Mouse (Mus musculus): Measurements from ENCODE around the gene Plekha5. TPM values are rescaled to one million over a fixed set of nuclear protein-coding genes. Genes with fewer than 3 reads are reported as not detected.
"Not testable (repeated sequence)": the region's sequence is repeated elsewhere in the genome, so short reads cannot be mapped to it uniquely, and the experiment has no call there.

Plekha5 gene
- total and polyA plus RNA-seq, 3 experiments = 0.55 TPM; not detected in 2

- Histone ChIP-seq H3K4me1 (ENCODE audit: insufficient read depth, low read depth, low read length) (no peaks in the 10 kb centered on the region), H3K9me3 (replicated peaks) (peaks cover 40% of the 10 kb centered on the region), H3K27me3 (ENCODE audit: insufficient read depth, low read length) (no peaks in the 10 kb centered on the region), H3K4me3 (ENCODE audit: low read depth, low read length) (no peak overlapping the region; the same call in 1 of the 2 replicates), H3K36me3 (replicated peaks) (no peaks in the 10 kb centered on the region)
- no peak for TF ChIP-seq CTCF (IDR thresholded peaks at IDR 0.05; ENCODE audit: low read depth, low read length)
- no peak for TF ChIP-seq POLR2AphosphoS5 (IDR thresholded peaks at IDR 0.05; ENCODE audit: insufficient replicate concordance, low read depth, low read length)
- TF ChIP-seq GATA2 (IDR thresholded peaks at IDR 0.05; ENCODE audit: borderline replicate concordance, low read depth, low read length) = no peak
- TF ChIP-seq TAL1 (conservative IDR thresholded peaks at IDR 0.05; ENCODE audit: low read depth, low read length) = no peak
- no peak for TF ChIP-seq GATA1 (IDR thresholded peaks at IDR 0.05; ENCODE audit: borderline replicate concordance, low read length)
- ATAC-seq (ENCODE audit: extremely low read depth, insufficient number of reproducible peaks, low FRiP score, poor library complexity, severe bottlenecking) (no peak), DNase-seq (ENCODE audit: low spot score) (no peak)
Observed at GRCm38 (mm10) chr6:140519488-140520159, 95.8 kb downstream of the Plekha5 start.

GRCm38 (mm10) chr6:140520961-140521360, 97.1 kb downstream of the Plekha5 start:
- ATAC-seq (ENCODE audit: extremely low read depth, insufficient number of reproducible peaks, low FRiP score, poor library complexity, severe bottlenecking) (no peak), DNase-seq (ENCODE audit: low spot score) (no peak)
- Histone ChIP-seq H3K4me1 (ENCODE audit: insufficient read depth, low read depth, low read length) (no peaks in the 10 kb centered on the region), H3K9me3 (replicated peaks) (peaks cover 45% of the 10 kb centered on the region), H3K36me3 (replicated peaks) (no peaks in the 10 kb centered on the region), H3K27me3 (ENCODE audit: insufficient read depth, low read length) (no peaks in the 10 kb centered on the region), H3K4me3 (ENCODE audit: low read depth, low read length) (no peak overlapping the region)
- no peak for TF ChIP-seq GATA2 (IDR thresholded peaks at IDR 0.05; ENCODE audit: borderline replicate concordance, low read depth, low read length)
- no peak for TF ChIP-seq TAL1 (conservative IDR thresholded peaks at IDR 0.05; ENCODE audit: low read depth, low read length)
- TF ChIP-seq POLR2AphosphoS5 (IDR thresholded peaks at IDR 0.05; ENCODE audit: insufficient replicate concordance, low read depth, low read length) = no peak
- no peak for TF ChIP-seq CTCF (IDR thresholded peaks at IDR 0.05; ENCODE audit: low read depth, low read length)
- TF ChIP-seq GATA1 (IDR thresholded peaks at IDR 0.05; ENCODE audit: borderline replicate concordance, low read length) = no peak

- peaks cover 48% of the 10 kb centered on the region for H3K9me3 ChIP-seq (replicated peaks)
- no peaks in the 10 kb centered on the region for H3K36me3 ChIP-seq (replicated peaks)
- H3K27me3 ChIP-seq (ENCODE audit: insufficient read depth, low read length) = no peaks in the 10 kb centered on the region
- TF ChIP-seq POLR2AphosphoS5 (IDR thresholded peaks at IDR 0.05; ENCODE audit: insufficient replicate concordance, low read depth, low read length) (no peak), GATA2 (IDR thresholded peaks at IDR 0.05; ENCODE audit: borderline replicate concordance, low read depth, low read length) (no peak), GATA1 (IDR thresholded peaks at IDR 0.05; ENCODE audit: borderline replicate concordance, low read length) (no peak), TAL1 (conservative IDR thresholded peaks at IDR 0.05; ENCODE audit: low read depth, low read length) (no peak), CTCF (IDR thresholded peaks at IDR 0.05; ENCODE audit: low read depth, low read length) (no peak)
- H3K4me1 ChIP-seq (ENCODE audit: insufficient read depth, low read depth, low read length) = no peaks in the 10 kb centered on the region
- DNase-seq (ENCODE audit: low spot score) (no peak), ATAC-seq (ENCODE audit: extremely low read depth, insufficient number of reproducible peaks, low FRiP score, poor library complexity, severe bottlenecking) (no peak)
- H3K4me3 ChIP-seq (ENCODE audit: low read depth, low read length) = no peak overlapping the region
Observed at GRCm38 (mm10) chr6:140521832-140522231, 98.0 kb downstream of the Plekha5 start.

- Histone ChIP-seq H3K27me3 (ENCODE audit: insufficient read depth, low read length) (no peaks in the 10 kb centered on the region), H3K36me3 (replicated peaks) (no peaks in the 10 kb centered on the region), H3K9me3 (replicated peaks) (peaks cover 55% of the 10 kb centered on the region), H3K4me3 (ENCODE audit: low read depth, low read length) (no peak overlapping the region), H3K4me1 (ENCODE audit: insufficient read depth, low read depth, low read length) (no peaks in the 10 kb centered on the region)
- ATAC-seq (ENCODE audit: extremely low read depth, insufficient number of reproducible peaks, low FRiP score, poor library complexity, severe bottlenecking) (no peak), DNase-seq (ENCODE audit: low spot score) (no peak)
- no peak for TF ChIP-seq GATA1 (IDR thresholded peaks at IDR 0.05; ENCODE audit: borderline replicate concordance, low read length)
- TF ChIP-seq POLR2AphosphoS5 (IDR thresholded peaks at IDR 0.05; ENCODE audit: insufficient replicate concordance, low read depth, low read length) = no peak
- no peak for TF ChIP-seq GATA2 (IDR thresholded peaks at IDR 0.05; ENCODE audit: borderline replicate concordance, low read depth, low read length)
- TF ChIP-seq TAL1 (conservative IDR thresholded peaks at IDR 0.05; ENCODE audit: low read depth, low read length) = no peak
- TF ChIP-seq CTCF (IDR thresholded peaks at IDR 0.05; ENCODE audit: low read depth, low read length) = no peak
Observed at GRCm38 (mm10) chr6:140523600-140523999, 99.7 kb downstream of the Plekha5 start.

- no peak for TF ChIP-seq GATA2 (IDR thresholded peaks at IDR 0.05; ENCODE audit: borderline replicate concordance, low read depth, low read length)
- no peak for TF ChIP-seq POLR2AphosphoS5 (IDR thresholded peaks at IDR 0.05; ENCODE audit: insufficient replicate concordance, low read depth, low read length)
- no peak for TF ChIP-seq CTCF (IDR thresholded peaks at IDR 0.05; ENCODE audit: low read depth, low read length)
- no peak for TF ChIP-seq TAL1 (conservative IDR thresholded peaks at IDR 0.05; ENCODE audit: low read depth, low read length)
- TF ChIP-seq GATA1 (IDR thresholded peaks at IDR 0.05; ENCODE audit: borderline replicate concordance, low read length) = no peak
- DNase-seq (ENCODE audit: low spot score) (no peak), ATAC-seq (ENCODE audit: extremely low read depth, insufficient number of reproducible peaks, low FRiP score, poor library complexity, severe bottlenecking) (no peak)
- Histone ChIP-seq H3K27me3 (ENCODE audit: insufficient read depth, low read length) (no peaks in the 10 kb centered on the region), H3K4me3 (ENCODE audit: low read depth, low read length) (no peak overlapping the region), H3K9me3 (replicated peaks) (peaks cover 34% of the 10 kb centered on the region), H3K36me3 (replicated peaks) (no peaks in the 10 kb centered on the region), H3K4me1 (ENCODE audit: insufficient read depth, low read depth, low read length) (no peaks in the 10 kb centered on the region)
Observed at GRCm38 (mm10) chr6:140528414-140528813, 104.6 kb downstream of the Plekha5 start.

- not testable (repeated sequence) for H3K4me1 ChIP-seq (ENCODE audit: insufficient read depth, low read depth, low read length); ATAC-seq (ENCODE audit: extremely low read depth, insufficient number of reproducible peaks, low FRiP score, poor library complexity, severe bottlenecking); H3K36me3 ChIP-seq (replicated peaks); DNase-seq (ENCODE audit: low spot score); H3K4me3 ChIP-seq (ENCODE audit: low read depth, low read length); H3K27me3 ChIP-seq (ENCODE audit: insufficient read depth, low read length)
- H3K9me3 ChIP-seq (replicated peaks) = peaks cover 36% of the 10 kb centered on the region
Observed at GRCm38 (mm10) chr6:140532858-140533257, 109.0 kb downstream of the Plekha5 start.

Measured in G1E (cell line).